Mouse (Mus musculus) neural tube, embryonic 10.5 days (tissue): Measurements from ENCODE around the gene Gars.

Source experiments
- DNase-seq: peaks from one replicate; pipeline ENCODE4 v3.0.0-alpha.2; 2017; ENCODE audit warnings: low spot score; ENCODE audit errors: extremely low spot score

The Gars gene

DNA sequence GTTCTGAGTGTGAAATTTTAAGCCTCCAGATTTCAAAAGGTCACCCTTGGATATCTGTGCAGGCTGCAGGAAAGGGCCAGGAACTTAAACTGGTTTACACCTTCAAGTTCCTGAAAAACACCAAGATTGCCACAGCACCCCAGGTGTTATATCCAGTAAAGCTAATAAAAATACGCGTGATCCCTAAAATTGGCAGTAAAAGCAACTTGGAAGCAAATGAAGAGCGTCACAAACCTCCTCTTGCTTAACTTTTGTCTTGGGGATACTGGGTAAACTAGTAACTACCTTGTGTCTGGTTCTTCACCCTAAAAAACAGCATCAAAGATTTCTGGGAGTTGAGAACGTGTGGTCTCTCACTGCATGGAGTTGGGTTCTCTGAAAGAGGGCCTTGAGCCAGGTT lies 1.1 kb upstream of the Gars start:
- DNase-seq = no peak

DNA sequence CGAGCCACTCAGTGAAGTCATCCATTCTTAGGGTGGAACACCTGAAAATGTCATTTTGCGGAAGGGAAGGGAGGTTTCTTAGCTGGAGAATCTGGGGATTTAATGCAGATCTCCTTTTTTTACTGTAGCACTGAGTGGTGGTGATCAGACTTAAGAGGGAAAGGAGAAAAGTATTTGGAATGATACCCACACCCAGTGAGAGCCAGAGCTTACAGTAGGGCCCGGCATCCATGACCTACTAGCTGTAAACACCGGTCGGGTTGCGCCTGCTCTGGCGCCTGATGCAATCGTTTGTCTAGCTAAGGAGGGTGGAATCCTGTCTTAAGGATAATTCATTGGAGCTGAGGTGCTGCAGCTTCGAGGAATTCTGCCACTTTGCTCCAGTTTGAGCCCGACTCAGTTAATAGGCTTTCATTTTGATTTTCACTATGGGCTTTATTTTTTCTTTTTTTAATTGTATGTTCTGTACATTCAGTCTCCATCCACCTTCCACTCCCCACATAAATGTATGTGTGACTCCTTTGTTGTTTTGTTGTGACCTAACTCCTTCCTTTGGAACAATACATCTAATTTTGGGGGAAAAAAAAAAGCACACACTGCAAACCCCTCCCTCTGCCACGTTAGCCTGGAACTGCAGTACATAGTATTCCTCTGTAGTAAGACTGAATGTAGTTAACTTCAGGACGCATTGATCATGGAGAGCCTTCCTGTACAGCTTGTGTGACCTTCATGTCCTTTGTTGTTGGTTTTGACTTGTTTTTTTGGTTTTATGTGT lies 1.1 kb downstream of the Gars start:
- peak; percentile 35 for DNase-seq

DNA sequence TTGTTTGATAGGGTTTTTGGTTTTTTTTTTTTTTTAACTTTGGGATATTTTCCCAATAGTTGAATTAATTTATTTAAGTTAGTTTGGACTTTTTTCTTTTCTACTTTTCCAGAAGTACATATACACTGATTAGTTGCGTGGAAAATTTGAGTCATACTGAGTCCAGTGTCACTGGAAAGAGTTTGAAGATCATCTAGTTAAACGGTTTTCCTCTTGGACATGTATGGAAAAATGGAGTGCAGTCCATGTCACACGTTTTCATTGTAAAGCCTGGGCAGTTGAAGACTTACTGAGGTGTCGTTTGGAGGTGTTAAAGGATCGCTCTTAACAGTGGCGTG lies 1.6 kb downstream of the Gars start:
- DNase-seq = no peak

DNA sequence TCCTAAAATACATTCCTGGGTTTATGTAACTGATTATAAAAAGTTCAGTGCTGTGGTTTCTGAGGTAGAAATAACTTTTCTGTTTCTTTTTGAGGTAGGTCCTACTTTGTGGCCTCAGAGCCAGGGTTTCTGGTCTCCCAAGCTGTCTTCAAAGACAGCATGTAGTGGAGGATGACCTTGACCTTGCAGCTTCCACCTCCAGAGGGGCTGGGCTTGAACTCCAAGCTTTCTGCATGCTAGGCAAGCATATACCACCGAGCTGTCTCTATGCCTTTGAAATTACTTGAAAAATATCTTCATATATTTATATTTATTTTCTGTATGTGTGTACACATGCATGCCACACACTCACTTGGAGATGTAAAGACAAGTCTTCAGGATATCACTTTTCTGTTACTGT lies 2.2 kb downstream of the Gars start:
- DNase-seq = no peak

DNA sequence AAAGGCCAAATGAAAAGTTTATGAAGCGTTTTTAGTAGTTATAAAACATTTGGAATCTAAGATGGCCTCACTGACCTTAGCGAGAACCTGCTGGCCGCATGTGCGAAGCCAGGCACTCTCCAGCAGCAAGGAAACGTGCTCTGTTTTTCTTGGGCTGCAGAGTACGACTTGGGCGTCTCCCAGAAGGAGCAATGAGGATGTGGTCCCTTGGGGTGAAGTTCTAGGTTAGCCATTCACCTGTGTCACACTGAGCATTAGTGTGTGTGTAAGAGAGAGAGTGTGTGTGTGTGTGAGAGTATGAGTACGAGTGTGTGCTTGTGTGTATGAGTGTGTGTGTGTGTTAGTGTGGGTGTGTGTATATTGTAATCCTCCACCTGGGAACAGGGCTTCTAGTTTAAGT lies 5.4 kb downstream of the Gars start:
- DNase-seq = no peak

DNA sequence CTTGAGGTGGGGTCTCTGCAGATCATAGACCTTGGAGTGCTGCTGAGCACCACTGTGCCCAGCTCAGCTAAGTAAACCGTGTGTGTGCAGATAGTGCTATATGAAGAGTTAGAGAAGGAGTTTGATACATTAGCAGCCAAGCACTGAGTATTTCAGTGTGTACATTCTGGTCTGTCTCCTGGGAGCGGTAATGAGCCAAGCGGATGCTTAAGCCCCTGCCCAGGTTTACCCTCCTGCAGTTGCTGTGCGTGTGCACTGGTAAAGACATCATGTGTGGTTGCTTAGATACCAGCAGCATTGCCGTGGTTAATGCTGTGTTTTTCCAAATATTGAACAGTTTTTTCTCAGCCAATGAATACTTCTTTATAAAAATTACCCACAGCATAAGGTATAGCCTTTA lies 6.7 kb downstream of the Gars start:
- no peak for DNase-seq

DNA sequence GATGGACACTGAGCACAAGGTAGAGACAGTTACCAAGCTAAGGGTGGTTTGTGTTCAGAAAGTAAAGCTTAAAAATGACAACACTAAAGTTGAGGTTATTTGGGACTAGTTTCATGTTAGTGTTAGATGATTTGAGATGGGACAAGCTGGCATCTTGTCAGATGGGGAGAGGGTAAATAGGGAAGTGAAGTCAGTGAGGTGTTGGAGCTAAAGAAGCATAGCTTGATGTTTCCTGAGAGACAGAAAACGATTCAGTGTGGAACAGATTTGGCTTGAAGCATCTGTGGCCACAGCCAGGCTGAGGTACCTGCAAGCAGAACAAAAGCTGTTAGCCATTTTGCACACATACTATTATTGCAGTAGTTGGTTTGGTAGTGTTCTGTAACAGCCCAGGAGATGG lies 7.5 kb downstream of the Gars start:
- no peak for DNase-seq

DNA sequence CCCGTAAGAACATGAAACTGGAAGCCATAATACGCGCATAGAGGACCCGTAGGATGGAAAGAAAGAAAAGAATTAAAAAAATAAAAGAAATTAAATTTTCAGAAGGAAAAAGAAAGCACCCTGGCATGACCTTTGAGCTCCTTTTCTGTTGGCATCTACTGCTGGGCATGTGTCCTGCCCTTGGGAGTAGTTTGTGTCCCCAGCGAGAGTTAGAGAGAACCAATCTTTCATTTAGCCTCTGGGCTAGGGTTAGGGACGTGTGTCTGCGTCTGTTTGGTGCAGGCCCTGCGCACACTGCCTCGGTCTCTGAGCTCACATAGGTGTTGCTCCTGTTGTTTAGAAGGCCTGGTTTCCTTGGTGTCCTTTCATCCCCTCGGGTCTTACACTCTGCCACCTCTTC lies 11.4 kb downstream of the Gars start:
- DNase-seq = no peak

DNA sequence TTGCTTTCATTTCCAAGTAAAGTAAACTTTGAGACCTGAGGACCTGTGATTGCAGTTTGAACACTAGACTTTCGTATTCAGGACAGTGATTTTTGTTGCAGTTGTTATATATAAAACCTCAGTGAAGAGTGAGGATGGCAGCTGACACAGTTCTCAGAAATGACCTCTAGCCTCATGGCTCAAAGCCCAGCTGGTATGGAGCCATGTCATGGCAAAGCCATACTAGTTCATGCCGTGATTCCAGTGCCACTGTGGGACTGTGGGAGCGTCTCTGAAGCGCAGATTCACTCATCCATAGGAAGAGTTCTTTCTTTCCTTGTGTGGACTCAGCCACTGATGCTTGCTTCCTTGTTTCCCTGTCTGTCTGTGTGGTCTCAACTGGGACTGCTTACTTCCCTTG lies 16.7 kb downstream of the Gars start:
- no peak for DNase-seq

DNA sequence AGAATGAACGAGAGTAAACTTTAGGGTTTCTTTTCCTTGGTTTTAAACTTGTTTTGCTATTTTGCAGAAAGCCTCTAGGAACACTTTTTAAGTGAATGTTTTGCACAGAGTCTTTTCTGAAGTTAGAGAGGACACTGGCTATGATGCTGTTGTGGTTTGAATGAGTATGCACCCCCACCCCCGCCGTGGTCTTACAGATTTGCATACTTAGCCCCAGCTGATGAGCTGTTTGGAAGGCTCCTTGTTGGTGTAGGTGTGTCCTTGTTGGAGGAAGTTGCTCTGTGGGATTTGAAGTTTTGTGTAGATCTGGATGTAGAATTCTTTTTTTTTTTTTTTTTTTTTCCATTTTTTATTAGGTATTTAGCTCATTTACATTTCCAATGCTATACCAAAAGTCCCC lies 19.6 kb downstream of the Gars start:
- DNase-seq = no peak

DNA sequence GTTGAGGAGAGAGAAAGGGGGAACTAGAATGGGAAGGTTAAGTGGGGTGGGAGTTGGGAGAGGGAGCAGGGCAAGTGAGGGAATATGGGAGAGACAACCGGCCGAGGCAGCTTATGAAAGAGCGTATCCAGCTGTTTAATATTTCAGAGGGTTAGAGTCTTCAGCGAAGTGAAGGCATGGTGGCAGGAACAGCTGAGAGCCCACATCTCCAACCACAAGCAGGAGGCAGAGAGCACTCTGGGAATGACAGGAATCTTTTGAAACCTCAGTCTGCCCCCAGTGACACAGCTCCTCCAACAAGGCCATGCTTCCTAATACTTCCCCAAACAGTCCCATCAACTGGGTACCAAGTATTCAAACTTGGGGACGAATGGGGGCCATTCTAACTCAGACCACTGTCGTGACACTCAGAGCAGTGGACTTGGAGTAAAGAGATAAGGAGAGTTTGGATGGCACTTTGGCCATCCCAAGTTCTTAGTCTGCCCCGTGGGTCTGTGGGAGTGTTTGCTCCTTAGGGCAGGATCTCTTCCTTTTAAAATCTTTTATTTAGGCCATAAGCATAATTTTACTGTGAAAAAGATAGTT lies 22.5 kb downstream of the Gars start:
- no peak for DNase-seq

DNA sequence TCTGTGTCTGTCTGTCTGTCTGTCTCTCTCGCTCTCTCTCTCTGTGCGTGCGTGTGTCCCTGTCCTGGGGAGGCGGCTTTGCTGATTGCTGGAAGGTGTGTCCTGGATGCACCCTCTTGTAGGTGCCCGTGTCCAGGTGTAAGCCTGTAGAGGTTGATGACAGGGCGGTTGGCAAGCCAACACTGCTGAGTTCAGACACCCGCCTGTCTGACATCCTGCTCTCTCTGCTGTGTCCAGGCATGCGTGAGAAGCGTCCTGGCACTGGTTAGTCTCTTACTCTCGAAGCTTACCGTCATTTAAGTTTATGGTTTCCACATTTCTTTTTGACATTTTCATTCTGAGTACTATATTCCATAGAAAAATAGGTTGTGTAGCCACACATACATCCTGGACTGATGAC lies 23.5 kb downstream of the Gars start:
- DNase-seq = no peak

DNA sequence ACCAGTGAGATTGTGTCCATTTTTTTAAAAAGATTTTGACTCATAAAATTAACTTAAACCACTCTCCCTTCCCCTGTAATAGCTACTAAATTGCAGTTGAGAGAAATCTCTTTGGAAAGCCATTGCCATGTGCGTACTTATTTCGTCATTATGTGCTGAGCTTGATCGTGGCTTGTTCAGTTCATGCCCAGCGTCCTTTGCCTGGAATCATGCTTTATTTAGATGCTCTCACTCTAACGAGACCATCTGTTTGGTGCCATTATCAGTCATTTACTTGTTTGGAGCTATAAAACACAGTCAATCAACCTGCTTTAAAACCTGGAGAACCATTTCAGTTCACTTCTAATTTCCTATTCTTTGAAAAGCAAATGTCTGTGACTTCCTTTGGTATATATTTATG lies 24.4 kb downstream of the Gars start:
- DNase-seq = no peak

DNA sequence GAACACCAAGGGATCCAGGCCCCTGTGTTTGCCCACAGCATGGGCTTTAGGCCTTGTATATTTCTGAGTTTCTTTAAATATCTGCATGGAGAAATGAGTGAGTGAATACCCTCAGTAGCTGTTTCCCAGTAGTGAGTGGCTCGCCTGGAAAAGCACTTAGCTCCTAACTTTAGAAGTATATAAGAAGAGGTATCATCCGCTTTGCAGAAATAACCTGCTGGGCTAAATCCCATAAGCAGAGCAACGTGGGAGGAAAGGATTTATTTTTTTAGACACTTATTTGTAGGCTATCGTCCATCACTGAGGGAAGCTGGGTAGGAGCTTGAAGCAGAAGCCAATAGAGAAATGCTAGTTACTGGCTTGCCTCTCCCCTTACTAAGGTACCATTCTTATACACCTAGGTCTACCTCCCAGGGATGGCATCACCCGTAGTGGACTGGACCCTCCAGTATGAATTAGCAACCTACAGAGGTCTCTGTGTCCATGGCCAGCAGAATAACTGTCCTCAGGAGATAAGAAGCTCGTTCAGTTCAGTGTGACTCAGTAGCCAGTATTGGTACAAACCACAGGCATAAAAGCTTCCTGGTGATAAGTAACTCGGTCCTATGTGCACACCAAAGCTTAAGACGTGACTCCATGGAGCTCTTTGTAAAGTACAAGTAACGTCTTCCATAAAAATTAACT lies 26.1 kb downstream of the Gars start:
- DNase-seq = no peak

DNA sequence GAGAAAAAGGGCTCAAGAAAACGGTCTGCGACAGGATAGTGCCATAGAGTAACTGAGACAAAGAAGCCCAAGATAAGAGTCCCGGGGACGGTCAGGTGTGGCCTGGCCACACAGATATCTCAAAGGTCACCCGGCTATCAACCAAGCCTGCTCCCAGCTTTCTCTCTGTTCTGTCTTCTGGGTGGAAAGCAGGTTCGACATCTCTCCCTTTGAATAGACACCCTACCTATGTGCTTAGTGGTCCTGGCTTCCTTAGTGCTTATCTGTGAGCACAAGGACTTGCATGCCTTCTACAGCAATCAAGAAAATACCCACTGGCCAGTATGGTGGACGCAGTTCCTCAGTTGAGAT lies 26.6 kb downstream of the Gars start:
- no peak for DNase-seq

DNA sequence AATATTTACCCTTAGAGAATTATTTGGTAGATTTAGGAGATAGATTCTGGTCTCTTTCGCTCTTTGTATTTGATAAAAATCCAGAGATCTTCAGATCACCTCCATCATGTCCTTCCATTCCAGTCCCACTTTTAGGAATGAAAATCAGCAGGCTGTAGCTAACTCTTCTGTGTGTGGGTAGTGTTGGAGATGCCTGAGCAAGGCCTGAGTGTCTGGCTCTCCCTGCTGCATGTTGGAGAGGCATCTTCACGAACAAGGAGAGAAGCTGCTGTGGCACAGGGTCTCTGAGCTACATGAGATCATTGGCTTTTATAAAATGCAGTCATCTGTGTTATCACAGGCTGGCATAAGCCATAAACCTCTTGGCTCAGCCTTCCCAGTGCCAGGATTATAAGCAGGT lies 28.1 kb downstream of the Gars start:
- DNase-seq = no peak

DNA sequence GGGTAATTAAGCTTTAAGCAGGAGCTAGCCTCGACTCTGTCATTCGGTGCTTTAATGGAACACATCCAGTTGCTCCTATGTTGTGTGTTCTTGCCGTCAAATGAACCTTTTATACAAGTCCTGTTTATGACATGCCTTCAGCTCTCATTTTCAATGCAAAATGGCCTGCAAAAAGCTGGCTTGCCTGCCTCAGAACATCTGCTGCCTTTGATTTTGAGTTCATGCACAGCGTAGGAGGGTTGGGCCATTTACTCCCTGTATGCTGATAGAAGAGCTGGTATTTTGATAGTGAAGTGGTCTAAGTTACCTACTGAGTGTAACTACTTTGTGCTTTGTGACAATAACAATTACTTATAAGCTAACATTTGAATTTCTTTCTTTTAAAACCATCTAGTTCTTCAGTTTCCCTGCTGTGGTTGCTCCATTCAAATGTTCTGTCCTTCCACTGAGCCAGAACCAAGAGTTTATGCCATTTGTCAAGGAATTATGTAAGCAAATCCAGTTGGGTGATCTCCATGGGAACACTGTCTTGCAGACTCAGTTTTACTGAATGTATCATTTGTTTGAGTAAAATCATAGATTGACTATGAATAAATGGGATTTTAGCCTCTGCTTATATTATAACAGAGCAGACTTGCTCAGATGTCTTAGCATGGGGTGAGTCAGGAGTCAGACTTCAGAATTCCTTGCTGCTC lies 38.9 kb downstream of the Gars start:
- no peak for DNase-seq

DNA sequence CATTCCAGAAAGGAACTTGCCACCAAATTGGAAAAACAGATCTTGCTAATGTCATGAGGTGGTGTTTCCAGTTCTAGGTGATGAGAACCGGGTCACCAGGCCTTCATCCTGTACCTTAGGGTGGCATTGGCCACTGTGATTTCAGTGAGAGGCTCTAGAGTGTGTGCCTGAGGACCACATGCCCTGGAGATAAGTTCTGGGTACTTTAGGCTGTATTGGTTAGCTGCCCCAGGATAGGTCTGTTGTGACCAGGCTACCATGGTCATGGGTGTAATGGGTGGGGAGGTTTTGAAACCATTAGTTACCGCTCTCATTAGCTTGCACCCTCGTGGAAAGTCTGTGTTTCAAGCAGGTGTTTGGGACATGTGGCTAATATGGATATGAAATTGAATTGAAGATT lies 43.6 kb downstream of the Gars start:
- DNase-seq = no peak

DNA sequence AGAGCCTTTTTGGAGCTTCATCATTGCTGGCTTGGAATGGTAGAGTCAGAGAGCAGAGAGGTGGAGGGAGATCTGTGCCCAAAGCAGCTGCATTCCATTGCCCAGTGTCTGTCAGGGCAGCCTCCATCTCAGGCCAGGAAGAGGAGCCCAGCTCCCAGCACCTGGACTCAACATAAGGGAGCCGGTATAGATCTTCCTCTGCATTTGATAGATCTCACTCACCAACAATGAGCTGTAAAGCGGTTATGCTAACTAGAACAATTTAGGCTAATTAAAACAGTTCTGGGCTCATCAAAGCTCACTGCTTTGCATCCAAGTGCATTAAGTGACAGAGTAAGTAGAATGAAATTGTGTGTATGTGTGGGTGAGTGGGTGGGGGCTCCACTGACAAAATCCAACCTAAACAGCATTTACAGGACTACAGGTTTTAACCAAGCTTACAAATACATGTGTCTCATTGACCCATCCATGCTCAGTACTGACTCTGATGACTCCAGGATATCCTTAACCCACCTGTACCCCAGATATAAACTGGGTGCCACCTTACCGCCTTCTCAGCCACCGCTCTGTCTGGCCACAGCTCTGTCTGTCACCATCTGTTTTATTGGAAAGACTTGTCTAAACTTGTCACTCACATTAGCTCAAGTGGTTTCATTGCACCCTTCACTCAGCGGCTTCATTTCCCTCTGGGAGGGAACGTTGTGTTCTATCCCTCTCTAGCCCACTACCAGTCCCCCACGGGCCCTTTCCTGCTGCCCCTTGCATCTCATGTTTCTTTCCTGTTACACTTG lies 44.6 kb downstream of the Gars start:
- DNase-seq = no peak

DNA sequence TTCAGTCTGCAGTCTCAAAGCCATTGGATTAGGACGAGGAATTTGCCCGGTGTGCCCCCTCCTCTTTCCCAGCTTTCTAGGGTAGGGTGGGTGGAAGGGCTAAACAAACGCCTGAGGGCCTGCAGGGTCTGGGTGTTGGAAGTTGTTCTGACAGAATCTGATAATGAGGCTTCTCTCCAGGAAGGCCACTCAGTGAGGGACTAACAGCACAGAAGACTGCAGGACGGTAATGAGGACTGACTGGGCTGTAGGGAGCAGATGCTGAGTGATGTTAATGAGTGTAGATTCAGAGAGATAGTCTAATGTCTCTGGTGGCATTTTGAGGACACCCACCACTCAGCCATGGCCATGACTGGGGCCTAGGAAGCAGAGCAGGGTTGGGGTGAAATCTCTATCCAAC lies 49.5 kb downstream of the Gars start:
- no peak for DNase-seq

DNA sequence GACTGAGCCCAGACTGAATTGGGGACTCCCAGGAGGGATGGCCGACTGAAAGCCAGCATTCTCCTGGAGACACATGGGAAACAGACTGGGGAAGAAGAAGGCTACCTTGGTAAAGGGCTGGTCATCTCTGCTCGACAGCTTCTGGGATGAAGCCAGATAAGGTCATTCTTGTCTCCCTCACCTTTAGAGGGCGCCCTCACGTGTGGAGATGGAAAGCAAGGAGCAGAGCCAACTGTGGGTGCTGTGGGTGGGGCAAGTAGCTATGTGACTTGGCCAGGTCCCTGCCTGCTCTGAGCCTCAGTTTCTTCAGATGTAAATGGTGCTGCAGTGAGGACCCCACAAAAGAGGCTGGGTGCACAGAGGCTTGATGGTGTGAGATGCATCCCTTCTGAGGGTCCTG lies 52.8 kb downstream of the Gars start:
- no peak for DNase-seq

DNA sequence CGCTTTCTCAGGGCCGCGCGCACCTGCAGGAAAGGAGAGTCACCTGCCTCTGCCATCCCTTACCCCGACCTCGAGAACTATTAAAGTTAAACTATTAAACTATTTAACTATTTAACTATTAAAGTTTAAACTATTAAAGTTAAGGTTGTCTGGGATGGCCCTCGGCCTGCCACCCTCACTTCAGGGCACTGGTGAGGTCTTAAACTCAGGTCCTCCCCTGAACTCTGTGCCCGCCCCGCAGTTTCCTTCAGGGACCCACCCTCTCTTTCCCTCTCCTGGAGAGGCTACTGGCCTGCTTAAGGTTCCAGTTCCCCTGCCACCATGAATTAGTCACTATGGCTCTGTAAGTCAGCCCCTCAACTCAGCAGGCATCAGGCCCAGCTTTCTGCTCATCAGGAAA lies 53.6 kb downstream of the Gars start:
- DNase-seq = no peak
